Mouse (Mus musculus) thymus, adult 2 months (tissue): ENCODE data around the gene Hnrnpul2. TPM values are rescaled to one million over a fixed set of nuclear protein-coding genes. Genes with fewer than 3 reads are reported as not detected.

Source experiments
- DNase-seq: peaks from one replicate; pipeline ENCODE4 v3.0.0; 2021
- H3K27ac ChIP-seq: fragments of 200-500 bp; 2 replicates; pipeline ENCODE4 v1.5.1; 2012; ENCODE audit warnings: low read length, control low read depth; ENCODE audit not compliant: control insufficient read depth, insufficient read depth
- H3K27me3 ChIP-seq: fragments of 200-500 bp; 2 replicates; pipeline ENCODE4 v1.6.1; 2012; ENCODE audit warnings: mild to moderate bottlenecking, low read length, moderate library complexity, mixed read lengths; ENCODE audit not compliant: control insufficient read depth, insufficient read depth
- H3K36me3 ChIP-seq: fragments of 200-500 bp; 2 replicates; pipeline ENCODE4 v1.6.1; 2012; ENCODE audit warnings: mild to moderate bottlenecking, low read length, moderate library complexity; ENCODE audit not compliant: control insufficient read depth, insufficient read depth
- H3K4me1 ChIP-seq: fragments of 200-500 bp; replicated peaks from 2 replicates; pipeline ENCODE4 v1.6.1; 2012; ENCODE audit warnings: low read length; ENCODE audit not compliant: control insufficient read depth, insufficient read depth
- H3K4me3 ChIP-seq: fragments of 200-500 bp; 2 replicates; pipeline ENCODE4 v1.5.1; 2012; ENCODE audit warnings: mild to moderate bottlenecking, low read length, control low read depth, moderate library complexity; ENCODE audit not compliant: control insufficient read depth, insufficient read depth
- CTCF ChIP-seq: fragments of 200-500 bp; IDR thresholded peaks from 2 replicates; pipeline ENCODE4 v1.5.1; 2012; ENCODE audit warnings: mild to moderate bottlenecking, control low read depth, low read length, moderate library complexity, borderline replicate concordance; ENCODE audit not compliant: control insufficient read depth, poor library complexity, insufficient read depth; ENCODE audit errors: extremely low read depth
- POLR2A ChIP-seq: fragments of 200-500 bp; IDR thresholded peaks from 2 replicates; pipeline ENCODE4 v1.6.1; 2012; ENCODE audit warnings: mild to moderate bottlenecking, low read length, control low read depth, moderate library complexity; ENCODE audit not compliant: control insufficient read depth, poor library complexity, insufficient read depth; ENCODE audit errors: extremely low read depth
- WGBS: fragments of 180-500 bp; shearing (Covaris S2); methylation state at CpG from one replicate; pipeline ENCODE4 v1.1.7; 2018; 5-methylcytosine and 5-hydroxymethylcytosine counted together
- polyA plus RNA-seq: library from polyadenylated mRNA; depleted of rRNA; stranded (reverse); fragments of >200 nt; gene quantifications from 2 replicates; pipeline ENCODE4 v1.2.3, GENCODE M21; 2012; rRNA removed

Hnrnpul2 gene
- polyA plus RNA-seq = 29.3 and 34.3 TPM in 2 replicates

DNA sequence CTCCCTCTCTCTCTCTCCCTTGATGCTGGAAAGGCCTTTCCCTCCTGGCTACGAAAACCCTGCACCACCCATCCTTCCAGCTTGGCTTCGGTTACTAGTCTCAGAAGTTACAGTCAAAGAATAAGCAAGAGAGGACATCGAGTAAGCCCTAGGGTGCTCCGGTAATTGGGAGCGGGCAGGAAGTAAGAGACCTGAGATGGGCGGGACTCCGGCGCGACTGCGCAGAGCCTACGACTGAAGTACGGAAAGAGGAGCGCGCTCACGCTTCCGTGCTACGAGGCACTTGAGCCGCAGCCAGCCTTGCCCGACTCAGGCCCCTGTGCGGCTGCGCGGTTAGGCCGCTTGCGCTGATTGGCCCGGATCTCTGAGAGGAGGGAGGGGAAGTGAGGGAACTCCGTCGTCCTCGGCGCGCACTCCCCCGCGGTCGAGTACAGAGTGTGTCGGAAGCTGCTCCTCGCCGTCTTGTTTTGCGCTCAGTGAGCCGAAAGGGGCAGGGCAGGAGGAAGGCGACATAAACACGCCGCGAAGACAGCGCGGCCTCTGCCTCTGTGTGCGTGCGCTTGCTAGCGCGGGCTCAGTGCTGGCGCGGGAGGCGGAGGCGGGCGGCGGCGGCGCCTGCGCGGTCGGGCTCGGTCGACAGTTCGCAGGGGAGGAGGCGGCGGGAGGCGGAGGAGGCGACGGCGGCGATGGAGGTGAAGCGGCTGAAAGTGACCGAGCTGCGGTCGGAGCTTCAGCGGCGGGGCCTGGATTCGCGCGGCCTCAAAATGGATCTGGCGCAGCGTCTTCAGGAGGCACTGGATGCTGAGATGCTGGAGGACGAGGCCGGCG, at the start of gene Hnrnpul2:
TSS of gene Hnrnpul2 (plus strand) at position 415 of the 828 bp plus-strand sequence.
- H3K36me3 ChIP-seq = peaks cover 19% of the 10 kb centered on the region
- H3K27ac ChIP-seq = peak within 1 kb of the TSS; percentile 91
- H3K4me1 ChIP-seq = peaks cover 9% of the 10 kb centered on the region
- TF ChIP-seq POLR2A (peak; percentile 94), CTCF (0 out of 2 replicates have a peak, but pooled peaks have one; percentile 46)
- under 1% methylated on average over 83 of the region's 83 CpGs for WGBS
- peak within 1 kb of the TSS; percentile 62 for H3K4me3 ChIP-seq
- no peaks in the 10 kb centered on the region for H3K27me3 ChIP-seq
- DNase-seq = peak; percentile 98

DNA sequence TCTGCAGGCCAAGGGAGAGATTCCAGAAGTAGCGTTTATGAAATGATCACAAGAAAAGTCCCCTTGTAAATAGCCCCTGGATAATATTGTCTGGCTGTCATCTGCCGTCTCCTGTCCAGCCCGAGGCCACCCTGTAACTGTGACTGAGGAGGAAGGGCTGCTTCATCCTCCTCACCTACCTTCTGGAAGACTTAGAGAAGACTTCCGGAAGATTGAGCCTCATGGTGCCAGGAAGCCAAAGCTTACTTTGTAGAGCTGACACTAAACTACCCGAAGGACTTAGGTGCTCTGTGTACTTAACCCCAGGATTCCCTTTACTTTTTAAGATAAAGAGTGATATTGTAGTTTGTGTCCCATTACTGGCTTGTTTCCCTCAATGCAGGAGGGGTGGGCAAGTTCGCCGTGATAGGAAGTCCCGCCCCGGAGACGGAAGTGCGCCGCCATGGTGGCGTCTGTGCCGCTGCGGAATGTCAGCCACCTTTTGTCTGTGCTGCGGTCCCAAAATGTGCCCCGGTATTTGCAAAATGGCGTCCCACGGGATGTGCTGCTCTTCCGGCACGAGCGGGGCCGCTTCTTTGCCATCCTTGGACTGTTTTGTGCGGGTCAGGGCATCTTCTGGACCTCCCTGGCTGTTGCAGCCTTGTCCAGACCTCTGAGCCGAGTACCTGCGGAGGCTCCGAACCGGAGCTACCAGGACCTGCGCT, 49.1 kb upstream of the Hnrnpul2 start, which contains the start of gene Tmem223:
TSS of gene Tmem223 (plus strand) at position 430 of the 704 bp plus-strand sequence.
- TF ChIP-seq POLR2A = peak; percentile 87
- peak; percentile 32; the same call in 1 of the 2 replicates for TF ChIP-seq CTCF
- H3K4me1 ChIP-seq = peaks cover 23% of the 10 kb centered on the region
- H3K27ac ChIP-seq = peak within 1 kb of the TSS; percentile 77
- H3K27me3 ChIP-seq = no peaks in the 10 kb centered on the region
- H3K36me3 ChIP-seq = peaks cover 52% of the 10 kb centered on the region
- peak within 1 kb of the TSS; percentile 78 for H3K4me3 ChIP-seq
- peak; percentile 83 for DNase-seq
- WGBS = 18% methylated on average over 29 of the region's 29 CpGs

DNA sequence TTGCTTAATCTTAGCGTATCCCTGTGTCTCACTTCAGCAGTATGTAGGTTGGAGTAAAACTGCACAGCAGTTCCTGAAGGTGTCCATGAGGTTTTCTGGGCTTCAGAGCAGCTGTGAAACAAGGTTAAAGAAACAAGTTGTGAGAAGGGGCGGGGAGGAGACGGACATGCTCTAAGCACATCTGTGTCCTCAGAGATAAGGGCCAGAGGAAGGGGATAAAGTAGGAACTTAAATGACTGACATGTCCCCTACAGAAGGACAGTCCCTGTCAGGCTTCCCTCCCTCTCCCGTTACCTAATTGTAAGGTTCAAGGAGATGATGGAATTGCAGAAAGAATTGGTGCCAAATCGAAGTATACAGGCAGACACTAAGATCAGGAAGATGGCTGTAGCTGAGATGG, 46.8 kb upstream of the Hnrnpul2 start:
- Histone ChIP-seq H3K27me3 (no peaks in the 10 kb centered on the region), H3K27ac (no peak overlapping the region), H3K4me3 (no peak overlapping the region), H3K36me3 (peaks cover 29% of the 10 kb centered on the region), H3K4me1 (peaks cover 23% of the 10 kb centered on the region)
- TF ChIP-seq POLR2A (no peak), CTCF (no peak)
- 69% methylated on average over 5 of the region's 5 CpGs for WGBS
- no peak for DNase-seq

DNA sequence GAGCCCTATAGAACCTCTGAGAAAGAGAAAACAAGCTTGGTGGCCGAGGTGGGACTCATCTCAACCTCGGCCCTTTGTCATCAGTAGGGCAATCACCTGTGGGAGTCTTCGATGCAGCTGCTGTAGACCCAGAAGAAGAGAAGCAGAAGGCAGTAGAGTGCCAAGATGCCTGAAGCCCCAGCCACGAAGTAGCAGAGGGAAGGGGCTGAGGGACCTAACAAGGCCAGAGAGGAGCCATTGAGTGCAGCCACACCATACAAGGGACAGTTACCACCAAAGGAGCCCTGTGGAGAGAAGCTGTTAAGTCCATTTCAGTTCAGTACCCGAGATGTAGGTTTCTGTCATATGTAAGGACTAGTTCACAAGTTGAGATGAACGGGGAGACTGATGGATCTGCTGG, 46.4 kb upstream of the Hnrnpul2 start:
- H3K4me3 ChIP-seq = peak overlapping the region; percentile 24
- TF ChIP-seq CTCF (no peak), POLR2A (no peak)
- peaks cover 23% of the 10 kb centered on the region for H3K4me1 ChIP-seq
- H3K36me3 ChIP-seq = peaks cover 25% of the 10 kb centered on the region
- no peaks in the 10 kb centered on the region for H3K27me3 ChIP-seq
- DNase-seq = no peak
- WGBS = 47% methylated on average over 6 of the region's 6 CpGs
- no peak overlapping the region for H3K27ac ChIP-seq

DNA sequence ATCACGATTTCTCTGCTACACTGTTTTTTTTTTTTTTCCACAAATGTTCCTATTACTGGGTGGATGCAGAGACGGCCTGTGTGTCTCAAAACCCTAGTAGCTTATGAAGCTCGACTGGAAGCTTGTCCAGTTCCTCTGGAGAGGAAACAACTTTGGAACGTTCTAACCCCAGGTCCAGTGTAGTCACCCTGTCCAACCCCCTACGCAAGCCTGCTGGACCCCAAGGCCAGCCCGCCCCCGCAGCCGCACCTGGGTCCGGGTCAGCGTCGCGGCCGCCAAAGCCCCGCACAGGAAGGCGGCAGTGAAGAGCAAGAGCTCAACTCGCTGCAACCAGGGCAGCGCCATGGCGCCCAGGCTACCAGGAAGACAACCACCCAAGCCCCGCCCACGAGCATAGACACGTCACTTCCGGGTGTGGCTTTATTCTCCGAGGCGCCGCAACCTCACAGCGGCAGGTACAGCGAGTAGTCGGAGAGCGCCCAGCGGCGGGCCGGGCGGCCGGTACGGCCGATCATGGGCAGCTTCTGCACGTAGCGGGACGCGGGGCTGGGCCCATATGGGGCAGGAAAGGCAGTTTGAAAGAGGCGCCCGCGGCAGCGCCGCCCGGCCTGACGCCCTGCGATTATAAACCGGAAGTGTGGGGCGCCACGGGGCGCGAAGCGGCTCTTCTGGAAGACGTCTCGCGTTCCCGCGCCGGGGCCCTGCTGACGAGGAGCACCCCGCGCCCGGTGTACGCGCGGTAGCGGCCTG, 45.5 kb upstream of the Hnrnpul2 start, which contains the start of gene Tmem179b:
TSS of gene Tmem179b (minus strand) at position 382 of the 750 bp plus-strand sequence.
- TF ChIP-seq POLR2A (peak; percentile 98), CTCF (peak; percentile 62; the same call in 1 of the 2 replicates)
- under 1% methylated on average over 68 of the region's 68 CpGs for WGBS
- H3K4me3 ChIP-seq = peak within 1 kb of the TSS; percentile 55
- H3K27me3 ChIP-seq = no peaks in the 10 kb centered on the region
- peaks cover 16% of the 10 kb centered on the region for H3K36me3 ChIP-seq
- peak within 1 kb of the TSS; percentile 65 for H3K27ac ChIP-seq
- peaks cover 23% of the 10 kb centered on the region for H3K4me1 ChIP-seq
- DNase-seq = peak; percentile 97

DNA sequence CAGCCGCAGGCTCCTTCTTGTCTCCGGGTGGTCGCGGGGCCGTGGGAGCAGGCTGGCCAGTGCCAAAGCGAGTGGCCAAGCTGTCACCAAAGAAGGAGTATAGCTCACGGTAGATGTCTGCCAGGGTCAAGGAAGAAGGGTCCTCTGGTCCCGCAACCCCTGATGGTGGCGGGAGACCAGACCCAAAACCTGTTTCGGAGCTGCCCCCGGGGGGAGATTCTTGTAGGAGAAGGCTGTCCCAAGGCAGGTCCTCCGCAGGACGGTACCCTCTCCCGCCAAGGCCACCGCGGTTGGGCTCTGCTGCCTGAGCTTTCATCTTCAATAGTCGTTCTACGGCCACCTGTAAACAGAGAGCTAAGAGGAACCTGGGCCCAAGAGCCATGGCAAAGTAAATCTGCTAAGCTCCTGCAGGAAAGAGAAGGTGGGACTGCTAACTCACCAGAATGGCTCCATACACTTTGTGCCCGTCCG, 44.8 kb upstream of the Hnrnpul2 start:
- WGBS = 2% methylated on average over 20 of the region's 20 CpGs
- peak; percentile 39 for DNase-seq
- no peaks in the 10 kb centered on the region for H3K27me3 ChIP-seq
- TF ChIP-seq POLR2A = no peak
- H3K27ac ChIP-seq = peak overlapping the region; percentile 65
- H3K4me1 ChIP-seq = peaks cover 23% of the 10 kb centered on the region
- H3K4me3 ChIP-seq = peak overlapping the region; percentile 55
- peaks cover 9% of the 10 kb centered on the region; the same call in 1 of the 2 replicates for H3K36me3 ChIP-seq
